Mouse (Mus musculus) forebrain, embryonic 13.5 days (tissue): ENCODE measurements around the gene Abcb4. TPM values are rescaled to one million over a fixed set of nuclear protein-coding genes. Genes with fewer than 3 reads are reported as not detected.
"Not testable (repeated sequence)": the region's sequence is repeated elsewhere in the genome, so short reads cannot be mapped to it uniquely, and the experiment has no call there.

Experiments
- ATAC-seq: fragments of 200-750 bp; cut with Nextera tagmentation; 2 replicates; pipeline ENCODE4 v1.8.0; 2017
- H3K27ac ChIP-seq: fragments of 300-500 bp; sonication (generic); 2 replicates; pipeline ENCODE4 v1.5.1; 2015; ENCODE audit warnings: inconsistent platforms, mild to moderate bottlenecking, moderate library complexity
- H3K27me3 ChIP-seq: fragments of 300-500 bp; sonication (generic); 2 replicates; pipeline ENCODE4 v1.6.1; 2015; ENCODE audit warnings: mild to moderate bottlenecking, inconsistent platforms
- H3K36me3 ChIP-seq: fragments of 300-500 bp; sonication (generic); 2 replicates; pipeline ENCODE4 v1.6.1; 2015; ENCODE audit warnings: mild to moderate bottlenecking, inconsistent platforms; ENCODE audit not compliant: poor library complexity, severe bottlenecking
- H3K4me1 ChIP-seq: fragments of 300-500 bp; sonication (generic); 2 replicates; pipeline ENCODE4 v1.6.1; 2015; ENCODE audit warnings: inconsistent platforms
- H3K4me2 ChIP-seq: fragments of 300-500 bp; sonication (generic); 2 replicates; pipeline ENCODE4 v1.6.1; 2015; ENCODE audit warnings: inconsistent platforms, mild to moderate bottlenecking, moderate library complexity
- H3K4me3 ChIP-seq: fragments of 300-500 bp; sonication (generic); 2 replicates; pipeline ENCODE4 v1.5.1; 2015; ENCODE audit warnings: mild to moderate bottlenecking, inconsistent platforms
- H3K9ac ChIP-seq: fragments of 300-500 bp; sonication (generic); 2 replicates; pipeline ENCODE4 v1.6.1; 2015; ENCODE audit warnings: mild to moderate bottlenecking, inconsistent platforms
- H3K9me3 ChIP-seq: fragments of 300-500 bp; sonication (generic); replicated peaks from 2 replicates; pipeline ENCODE4 v1.6.1; 2016; ENCODE audit warnings: inconsistent platforms
- WGBS: fragments of 180-500 bp; shearing (Covaris S2); methylation state at CpG from one replicate; pipeline ENCODE4 v1.1.7; 2015; 5-methylcytosine and 5-hydroxymethylcytosine counted together
- polyA plus RNA-seq: library from polyadenylated mRNA; unstranded; fragments of >200 nt; fragmentation: Nextera tagmentation; extraction: Ambion mirVana; gene quantifications from 2 replicates; pipeline ENCODE4 v1.2.1, GENCODE M21; 2015

The Abcb4 gene
- polyA plus RNA-seq = 0.45 and 0.96 TPM in 2 replicates

DNA sequence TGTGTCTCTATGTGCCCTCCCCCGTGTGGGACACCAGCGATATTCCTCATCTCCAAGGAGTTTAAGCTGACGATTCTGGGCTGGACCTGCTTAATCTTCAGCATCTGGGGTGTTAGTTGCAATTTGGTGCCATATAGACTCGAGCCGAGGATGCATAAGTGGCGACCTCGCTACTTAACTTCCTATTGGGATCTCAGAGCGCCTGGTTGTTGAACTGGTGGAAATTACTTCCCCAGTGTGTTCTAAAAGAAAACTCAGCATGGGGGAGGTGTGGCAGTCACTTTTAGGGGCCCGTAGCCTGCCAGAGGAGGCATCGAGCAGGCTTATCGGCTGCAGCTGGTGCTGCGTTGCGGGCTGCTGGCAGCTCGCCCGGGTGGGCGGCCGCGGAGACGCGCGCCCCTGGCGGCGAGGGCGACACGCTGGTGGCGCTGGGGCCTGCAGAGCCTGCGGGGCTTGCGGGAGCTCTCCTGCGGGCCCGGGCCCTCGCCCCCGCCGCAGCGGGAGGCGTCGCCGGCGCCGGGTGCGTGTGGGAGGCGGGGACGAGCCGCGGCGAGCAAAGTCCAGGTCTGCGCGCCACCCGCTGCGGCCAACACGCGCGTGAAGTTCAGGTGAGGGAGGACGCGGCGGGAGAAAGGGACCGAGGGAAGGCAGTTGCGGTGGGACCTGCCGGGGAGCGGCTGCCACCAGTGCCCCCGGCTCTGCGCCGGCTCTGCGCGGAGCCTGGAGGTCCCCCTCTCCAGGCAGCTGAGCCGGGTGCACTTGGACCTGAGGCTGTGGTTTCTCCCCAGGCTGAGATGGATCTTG lies at the start of gene Abcb4:
Abcb4 (plus strand) TSS at position 418 of the 804 bp plus-strand sequence.
- peak; percentile 96 for ATAC-seq
- peak within 1 kb of the TSS; percentile 86 for H3K4me2 ChIP-seq
- H3K36me3 ChIP-seq = no peaks in the 10 kb centered on the region
- H3K4me3 ChIP-seq = peak within 1 kb of the TSS; percentile 65
- H3K27me3 ChIP-seq = peaks cover 13% of the 10 kb centered on the region; the same call in 1 of the 2 replicates
- H3K9ac ChIP-seq = peak within 1 kb of the TSS; percentile 74
- H3K9me3 ChIP-seq = 0 out of 2 replicates have a peak, but pooled peaks cover 2% of the 10 kb centered on the region
- peaks cover 16% of the 10 kb centered on the region for H3K4me1 ChIP-seq
- under 1% methylated on average over 64 of the region's 65 CpGs for WGBS
- H3K27ac ChIP-seq = no peak within 1 kb of the TSS

GRCm38 (mm10) chr5:8848607-8849575 lies 44.6 kb upstream of the Abcb4 start:
- not testable (repeated sequence) for ATAC-seq, H3K27ac ChIP-seq, H3K4me2 ChIP-seq, H3K4me1 ChIP-seq, H3K9me3 ChIP-seq, H3K9ac ChIP-seq, H3K36me3 ChIP-seq, H3K4me3 ChIP-seq, H3K27me3 ChIP-seq
- WGBS = 38% methylated on average over 8 of the region's 9 CpGs

DNA sequence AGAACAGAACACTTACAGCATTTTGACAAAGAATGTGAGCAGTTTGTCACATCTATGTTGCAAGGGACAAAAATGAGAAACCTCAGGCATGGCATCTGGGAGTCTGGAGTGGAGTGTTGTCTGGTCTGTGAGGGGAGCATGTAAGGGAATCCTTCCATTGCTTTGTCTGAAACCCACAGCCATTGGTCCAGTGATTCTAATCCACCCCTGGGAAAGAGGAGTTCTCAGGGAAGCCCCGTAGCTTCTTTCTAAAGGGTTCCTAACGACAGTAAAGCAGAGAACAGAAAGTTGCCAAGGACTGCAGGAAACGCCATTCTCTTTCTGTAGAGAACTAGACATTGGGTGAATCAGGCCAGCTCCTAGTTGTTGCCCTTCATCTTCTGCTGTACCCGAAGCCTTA lies 42.7 kb upstream of the Abcb4 start:
- ATAC-seq = no peak
- 61% methylated on average over 4 of the region's 4 CpGs for WGBS

GRCm38 (mm10) chr5:8857201-8857600 lies 36.3 kb upstream of the Abcb4 start:
- Histone ChIP-seq H3K36me3 (no peaks in the 10 kb centered on the region), H3K4me1 (peaks cover 5% of the 10 kb centered on the region; the same call in 1 of the 2 replicates), H3K4me3 (no peak overlapping the region), H3K27me3 (no peaks in the 10 kb centered on the region), H3K9me3 (no peaks in the 10 kb centered on the region), H3K4me2 (no peak overlapping the region), H3K9ac (no peak overlapping the region), H3K27ac (no peak overlapping the region)
- 79% methylated on average over 6 of the region's 6 CpGs for WGBS
- ATAC-seq = no peak

More for the DNA sequence above, 42.7 kb upstream of the Abcb4 start:
- Histone ChIP-seq H3K4me3 (no peak overlapping the region), H3K4me2 (no peak overlapping the region), H3K27ac (no peak overlapping the region), H3K36me3 (no peaks in the 10 kb centered on the region), H3K4me1 (no peaks in the 10 kb centered on the region), H3K9ac (no peak overlapping the region), H3K27me3 (no peaks in the 10 kb centered on the region), H3K9me3 (no peaks in the 10 kb centered on the region)

DNA sequence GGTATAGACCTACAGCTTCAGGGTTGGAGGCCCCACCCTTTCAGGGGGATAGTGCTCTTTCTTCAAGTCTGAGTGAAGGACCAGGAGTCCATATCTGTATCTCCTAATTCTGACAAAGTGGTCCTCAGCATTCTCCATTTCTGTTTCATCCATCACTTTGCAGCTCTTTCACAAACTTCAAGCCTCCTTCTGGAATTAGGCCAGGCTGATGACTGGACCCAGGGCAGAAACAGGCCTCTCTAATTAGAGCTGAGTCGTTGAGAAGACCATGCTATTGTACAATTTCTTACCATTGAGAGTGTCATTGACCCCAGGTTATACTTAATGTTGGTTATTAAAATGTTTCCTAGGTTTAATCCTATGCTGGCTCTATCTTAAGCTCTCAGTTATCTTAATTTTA lies 31.7 kb upstream of the Abcb4 start:
- H3K9me3 ChIP-seq = no peaks in the 10 kb centered on the region
- ATAC-seq = no peak

GRCm38 (mm10) chr5:8863580-8864337 lies 29.8 kb upstream of the Abcb4 start:
- H3K36me3 ChIP-seq = no peaks in the 10 kb centered on the region
- WGBS = 35% methylated on average over 14 of the region's 14 CpGs
- no peaks in the 10 kb centered on the region for H3K27me3 ChIP-seq
- no peak overlapping the region for H3K4me3 ChIP-seq
- no peak overlapping the region for H3K4me2 ChIP-seq
- no peaks in the 10 kb centered on the region for H3K9me3 ChIP-seq
- H3K4me1 ChIP-seq = peaks cover 5% of the 10 kb centered on the region; the same call in 1 of the 2 replicates
- H3K27ac ChIP-seq = no peak overlapping the region
- ATAC-seq = peak; percentile 65
- H3K9ac ChIP-seq = no peak overlapping the region

More for the DNA sequence above, 31.7 kb upstream of the Abcb4 start:
- Histone ChIP-seq H3K4me3 (no peak overlapping the region), H3K36me3 (no peaks in the 10 kb centered on the region), H3K4me1 (peaks cover 5% of the 10 kb centered on the region; the same call in 1 of the 2 replicates), H3K27ac (no peak overlapping the region), H3K4me2 (no peak overlapping the region), H3K27me3 (no peaks in the 10 kb centered on the region), H3K9ac (no peak overlapping the region)
- 63% methylated on average over 1 of the region's 1 CpGs for WGBS

DNA sequence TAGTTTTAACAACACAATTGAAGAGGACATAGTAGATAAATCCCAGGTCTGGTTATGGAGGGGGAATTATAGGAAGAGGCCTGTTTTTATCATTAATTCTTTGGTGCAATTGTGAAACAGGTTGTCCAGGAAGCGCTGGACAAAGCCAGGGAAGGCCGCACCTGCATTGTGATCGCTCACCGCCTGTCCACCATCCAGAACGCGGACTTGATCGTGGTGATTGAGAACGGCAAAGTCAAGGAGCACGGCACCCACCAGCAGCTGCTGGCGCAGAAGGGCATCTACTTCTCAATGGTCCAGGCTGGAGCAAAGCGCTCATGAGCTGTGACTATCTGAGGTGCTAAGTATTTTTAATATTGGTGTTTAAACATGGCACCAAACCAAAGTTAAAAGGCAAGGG lies 27.9 kb upstream of the Abcb4 start:
- H3K27ac ChIP-seq, H3K4me3 ChIP-seq, ATAC-seq, H3K36me3 ChIP-seq, H3K9ac ChIP-seq, H3K4me2 ChIP-seq, H3K27me3 ChIP-seq, H3K9me3 ChIP-seq, H3K4me1 ChIP-seq: not testable (repeated sequence)
- WGBS = 96% methylated on average over 11 of the region's 11 CpGs

- 88% methylated on average over 5 of the region's 5 CpGs for WGBS
- Histone ChIP-seq H3K4me2 (no peak overlapping the region), H3K4me1 (no peaks in the 10 kb centered on the region), H3K9ac (no peak overlapping the region), H3K27me3 (no peaks in the 10 kb centered on the region), H3K4me3 (no peak overlapping the region), H3K36me3 (no peaks in the 10 kb centered on the region), H3K9me3 (no peaks in the 10 kb centered on the region), H3K27ac (no peak overlapping the region)
- no peak for ATAC-seq
These were observed 27.2 kb upstream of the Abcb4 start for GRCm38 (mm10) chr5:8866366-8866765.

GRCm38 (mm10) chr5:8868019-8868418 lies 25.5 kb upstream of the Abcb4 start:
- ATAC-seq = 0 out of 2 replicates have a peak, but pooled peaks have one; percentile 36
- no peaks in the 10 kb centered on the region for H3K9me3 ChIP-seq
- WGBS = 10% methylated on average over 1 of the region's 1 CpGs

DNA sequence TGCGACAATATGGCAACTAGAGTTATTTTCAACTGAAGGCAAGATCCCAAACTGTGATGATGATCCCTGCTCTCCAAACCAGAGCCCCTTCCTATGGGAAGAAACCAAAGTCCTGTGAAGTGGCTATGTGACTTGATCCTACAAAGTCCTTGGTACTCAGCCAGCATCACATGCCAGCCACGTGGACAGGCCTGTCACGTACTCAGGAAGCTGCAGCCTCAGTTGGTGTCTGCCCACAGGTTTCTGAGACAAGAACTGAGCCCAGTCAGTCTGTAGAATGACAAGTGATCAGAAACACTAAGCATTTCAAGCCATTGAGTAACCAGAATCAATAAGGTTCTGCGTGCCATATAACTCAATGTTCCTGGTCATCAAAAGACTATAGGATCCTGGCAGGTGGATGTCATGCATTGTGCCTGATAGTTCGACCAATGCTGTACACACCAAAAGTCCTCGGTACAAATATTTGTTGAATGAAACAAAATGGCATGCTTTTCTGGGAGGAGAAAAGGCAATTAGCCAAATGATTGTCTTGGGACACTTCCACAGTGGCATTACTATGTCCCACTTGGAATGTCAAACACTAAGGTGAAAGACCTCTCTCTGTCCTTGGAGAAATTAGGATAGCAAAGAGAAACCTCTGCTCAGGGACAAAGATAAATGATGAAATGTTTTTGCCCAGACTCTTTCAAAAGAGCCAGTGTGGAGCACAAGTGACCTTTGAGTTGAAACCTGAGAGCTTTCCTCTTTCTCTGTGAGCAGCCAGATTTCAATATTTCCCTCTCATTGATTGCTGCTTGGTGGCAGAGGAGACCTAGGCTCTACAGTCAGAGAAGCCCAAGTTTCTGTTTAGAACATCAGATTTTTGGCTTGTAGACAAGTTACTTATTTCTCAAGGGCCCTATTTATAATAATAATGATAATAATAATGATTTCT lies 20.3 kb upstream of the Abcb4 start:
- WGBS = 87% methylated on average over 6 of the region's 6 CpGs

More at GRCm38 (mm10) chr5:8868019-8868418, 25.5 kb upstream of the Abcb4 start:
- H3K36me3 ChIP-seq = no peaks in the 10 kb centered on the region
- no peak overlapping the region for H3K9ac ChIP-seq
- H3K27ac ChIP-seq = no peak overlapping the region
- no peaks in the 10 kb centered on the region for H3K4me1 ChIP-seq
- no peak overlapping the region for H3K4me3 ChIP-seq
- no peaks in the 10 kb centered on the region for H3K27me3 ChIP-seq
- no peak overlapping the region for H3K4me2 ChIP-seq

GRCm38 (mm10) chr5:8877086-8877485 lies 16.4 kb upstream of the Abcb4 start:
- WGBS = 81% methylated on average over 2 of the region's 2 CpGs
- no peak overlapping the region for H3K9ac ChIP-seq

More for the DNA sequence above, 20.3 kb upstream of the Abcb4 start:
- Histone ChIP-seq H3K9ac (no peak overlapping the region), H3K4me1 (no peaks in the 10 kb centered on the region), H3K27me3 (no peaks in the 10 kb centered on the region), H3K27ac (no peak overlapping the region), H3K36me3 (no peaks in the 10 kb centered on the region), H3K4me2 (no peak overlapping the region), H3K9me3 (no peaks in the 10 kb centered on the region), H3K4me3 (no peak overlapping the region)
- no peak for ATAC-seq

More at GRCm38 (mm10) chr5:8877086-8877485, 16.4 kb upstream of the Abcb4 start:
- H3K36me3 ChIP-seq = no peaks in the 10 kb centered on the region
- no peak overlapping the region for H3K4me3 ChIP-seq
- no peaks in the 10 kb centered on the region for H3K27me3 ChIP-seq
- ATAC-seq = no peak
- H3K9me3 ChIP-seq = no peaks in the 10 kb centered on the region
- no peaks in the 10 kb centered on the region for H3K4me1 ChIP-seq
- no peak overlapping the region for H3K4me2 ChIP-seq
- H3K27ac ChIP-seq = no peak overlapping the region
